Mouse (Mus musculus) left cerebral cortex, postnatal 4 days (tissue): ENCODE measurements at regions not wholly inside any gene's neighbourhood (a gene's known extent, or its start where the extent isn't known, plus 50 kb on each side); places are given as distances from the start of the nearest gene placed in this dataset.
A peak's percentile ranks its signal among the peaks of the same experiment; 100 is the strongest.

ENCODE experiments used
- DNase-seq: peaks from one replicate; pipeline ENCODE4 v3.0.0-alpha.2; 2022
- intact Hi-C: fragments of 180-260 bp; cut with DNase I; formaldehyde crosslinking; loops from one replicate; pipeline ENCODE4 v1.15.1; 2025

- intact Hi-C loops = no loop called here
- no peak for DNase-seq
Observed at GRCm38 (mm10) chr13:52011001-52011400, 164.5 kb downstream of the Gadd45g start.

GRCm38 (mm10) chr13:52013182-52013581 lies 166.7 kb downstream of the Gadd45g start:
- intact Hi-C loops = no loop called here
- no peak for DNase-seq

GRCm38 (mm10) chr13:52013757-52014156 lies 167.3 kb downstream of the Gadd45g start:
- intact Hi-C loops = no loop called here
- DNase-seq = no peak

- intact Hi-C loops = no loop called here
- DNase-seq = no peak
Observed at GRCm38 (mm10) chr13:52014566-52014965, 168.1 kb downstream of the Gadd45g start.

- DNase-seq = no peak
- intact Hi-C loops = no loop called here
Observed at GRCm38 (mm10) chr13:52015066-52015465, 168.6 kb downstream of the Gadd45g start.

- DNase-seq = peak; percentile 62
- intact Hi-C loops = no loop called here
Observed at GRCm38 (mm10) chr13:52015496-52015895, 169.0 kb downstream of the Gadd45g start.

- DNase-seq = peak; percentile 62
- intact Hi-C loops = no loop called here
Observed at GRCm38 (mm10) chr13:52017598-52018190, 171.2 kb downstream of the Gadd45g start.

GRCm38 (mm10) chr13:52019647-52020046 lies 173.2 kb downstream of the Gadd45g start:
- DNase-seq = no peak
- intact Hi-C loops = no loop called here

- no peak for DNase-seq
Observed at GRCm38 (mm10) chr13:52021150-52021549, 174.7 kb downstream of the Gadd45g start.

GRCm38 (mm10) chr13:52021828-52022227 lies 175.3 kb downstream of the Gadd45g start:
- no peak for DNase-seq
- intact Hi-C loops = no loop called here

More at GRCm38 (mm10) chr13:52021150-52021549, 174.7 kb downstream of the Gadd45g start:
- intact Hi-C loops = no loop called here

- no peak for DNase-seq
- intact Hi-C loops = no loop called here
Observed at GRCm38 (mm10) chr13:52022529-52022928, 176.1 kb downstream of the Gadd45g start.

- DNase-seq = peak; percentile 73
- intact Hi-C loops = no loop called here
Observed at GRCm38 (mm10) chr13:52024349-52024748, 177.9 kb downstream of the Gadd45g start.

GRCm38 (mm10) chr13:52024832-52025481 lies 178.5 kb downstream of the Gadd45g start:
- intact Hi-C loops = no loop called here
- DNase-seq = no peak

GRCm38 (mm10) chr13:52025482-52025848 lies 179.0 kb downstream of the Gadd45g start:
- intact Hi-C loops = no loop called here

GRCm38 (mm10) chr13:52026291-52026690 lies 179.8 kb downstream of the Gadd45g start:
- no peak for DNase-seq
- intact Hi-C loops = no loop called here

More at GRCm38 (mm10) chr13:52025482-52025848, 179.0 kb downstream of the Gadd45g start:
- peak; percentile 94 for DNase-seq

GRCm38 (mm10) chr13:52029868-52030422 lies 183.5 kb downstream of the Gadd45g start:
- intact Hi-C loops = no loop called here
- DNase-seq = peak; percentile 48

- intact Hi-C loops = no loop called here
- no peak for DNase-seq
Observed at GRCm38 (mm10) chr13:52031465-52031864, 185.0 kb downstream of the Gadd45g start.

- no peak for DNase-seq
- intact Hi-C loops = no loop called here
Observed at GRCm38 (mm10) chr13:52035731-52036130, 189.3 kb downstream of the Gadd45g start.

GRCm38 (mm10) chr13:52036351-52036750 lies 189.9 kb downstream of the Gadd45g start:
- intact Hi-C loops = no loop called here
- DNase-seq = no peak

GRCm38 (mm10) chr13:52037218-52037617 lies 190.7 kb downstream of the Gadd45g start:
- no peak for DNase-seq
- intact Hi-C loops = no loop called here

- peak; percentile 78 for DNase-seq
Observed at GRCm38 (mm10) chr13:52041467-52042421, 195.3 kb downstream of the Gadd45g start.

More at GRCm38 (mm10) chr13:52041467-52042421, 195.3 kb downstream of the Gadd45g start:
- intact Hi-C loops = no loop called here
